Mouse (Mus musculus) R1 (cell line): Measurements from ENCODE around the gene Ppp5c.
A peak's percentile ranks its signal among the peaks of the same experiment; 100 is the strongest.
"Not testable (repeated sequence)": the region's sequence is repeated elsewhere in the genome, so short reads cannot be mapped to it uniquely, and the experiment has no call there.

Source experiments
- DNase-seq: peaks from one replicate; pipeline ENCODE4 v3.0.0-alpha.2; 2018; ENCODE audit warnings: low read depth, low spot score

Gene Ppp5c

GRCm38 (mm10) chr7:17027588-17028343, at the start of gene Ppp5c:
TSS of gene Ppp5c (minus strand) at chr7:17027924.
- peak; percentile 93 for DNase-seq

DNA sequence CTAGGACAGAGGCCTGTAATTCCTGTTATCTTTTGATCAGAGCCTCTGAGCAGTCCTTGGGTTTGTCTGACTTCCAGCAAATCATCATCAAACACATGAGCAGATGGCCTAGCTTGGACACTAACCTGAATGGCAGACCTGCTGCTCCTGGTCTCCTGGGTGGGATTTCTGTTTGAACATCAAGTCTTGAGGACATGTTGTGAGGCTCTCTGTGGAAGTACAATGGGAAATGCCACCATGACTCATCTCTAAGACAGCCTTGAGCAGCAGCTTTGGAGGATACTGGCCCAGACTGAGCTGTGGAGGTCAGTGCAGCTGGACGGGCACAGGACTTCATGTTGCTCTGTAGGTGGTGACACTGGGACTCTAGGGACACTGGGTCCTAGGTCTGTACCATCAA, 48.8 kb upstream of the Ppp5c start:
- no peak for DNase-seq

DNA sequence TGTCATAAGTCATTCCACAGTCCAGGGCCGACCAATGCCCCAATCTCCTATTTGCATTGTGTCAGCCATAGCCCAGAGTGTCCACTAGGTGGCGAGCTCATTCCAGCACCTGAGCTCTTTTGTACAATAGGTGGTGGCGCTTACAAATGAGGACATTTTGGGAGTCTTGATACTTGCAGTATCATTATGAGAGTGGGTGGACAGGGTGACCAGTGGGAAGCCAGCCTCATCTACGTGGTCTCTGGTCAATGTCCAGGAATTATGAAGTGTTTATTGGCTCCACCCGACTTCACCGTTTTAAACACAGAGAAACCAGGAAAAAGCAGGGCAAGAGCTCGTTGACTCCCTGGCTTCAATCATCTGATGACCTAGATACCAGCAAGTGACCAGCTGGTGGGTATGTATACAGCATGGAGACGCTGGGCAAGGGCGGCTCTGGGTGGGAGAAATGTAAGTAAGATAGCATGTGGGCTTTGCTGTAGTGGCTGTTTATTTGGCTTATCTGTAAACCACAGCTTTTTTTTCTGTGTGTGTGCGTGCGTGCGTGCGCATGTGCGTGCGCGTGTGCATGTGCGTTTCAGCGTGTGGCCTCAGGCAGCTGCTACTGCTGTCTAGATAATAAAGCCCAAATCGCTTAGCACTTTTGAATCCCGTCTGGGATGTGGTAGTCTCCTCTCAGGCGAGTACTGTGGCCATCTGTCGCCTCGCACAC, 46.3 kb upstream of the Ppp5c start, which contains the start of gene Psg16:
Gene Psg16, plus strand, starts transcription at position 137 of the 712 bp plus-strand sequence.
- DNase-seq = peak; percentile 85

DNA sequence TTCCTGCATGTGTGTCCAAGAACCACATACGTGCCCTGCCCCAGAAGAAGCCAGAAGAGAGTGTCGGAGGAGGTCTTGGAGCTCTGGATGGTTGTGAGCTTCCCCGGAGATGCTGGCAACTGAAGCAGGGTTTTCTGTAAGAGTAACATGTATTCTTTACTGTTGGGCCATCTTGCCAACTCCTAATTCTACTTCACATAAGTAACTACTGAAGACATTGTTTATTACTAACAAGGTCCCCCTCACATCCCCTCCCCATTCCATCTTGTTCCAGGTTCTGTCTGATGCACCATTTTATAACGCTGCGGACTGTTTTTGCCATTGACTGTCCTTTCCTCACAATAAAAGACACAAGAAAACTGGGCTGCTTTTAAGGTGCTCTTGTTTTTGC, 45.8 kb upstream of the Ppp5c start:
- no peak for DNase-seq

DNA sequence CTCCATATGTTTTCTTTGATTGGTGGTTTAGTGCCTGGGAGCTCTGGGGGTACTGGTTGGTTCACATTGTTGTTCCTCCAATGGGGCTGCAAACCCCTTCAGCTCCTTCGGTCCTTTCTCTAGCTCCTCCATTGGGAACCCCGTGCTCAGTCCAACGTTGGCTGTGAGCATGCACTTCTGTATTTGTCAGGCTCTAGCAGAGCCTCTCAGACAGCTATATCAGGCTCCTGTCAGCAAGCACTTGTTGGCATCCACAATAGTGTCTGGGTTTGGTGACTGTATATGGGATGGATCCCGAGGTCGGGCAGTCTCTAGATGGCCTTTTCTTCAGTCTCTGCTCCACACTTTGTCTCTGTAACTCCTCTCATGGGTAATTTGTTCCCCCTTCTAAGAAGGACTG, 39.9 kb upstream of the Ppp5c start:
- DNase-seq = not testable (repeated sequence)

DNA sequence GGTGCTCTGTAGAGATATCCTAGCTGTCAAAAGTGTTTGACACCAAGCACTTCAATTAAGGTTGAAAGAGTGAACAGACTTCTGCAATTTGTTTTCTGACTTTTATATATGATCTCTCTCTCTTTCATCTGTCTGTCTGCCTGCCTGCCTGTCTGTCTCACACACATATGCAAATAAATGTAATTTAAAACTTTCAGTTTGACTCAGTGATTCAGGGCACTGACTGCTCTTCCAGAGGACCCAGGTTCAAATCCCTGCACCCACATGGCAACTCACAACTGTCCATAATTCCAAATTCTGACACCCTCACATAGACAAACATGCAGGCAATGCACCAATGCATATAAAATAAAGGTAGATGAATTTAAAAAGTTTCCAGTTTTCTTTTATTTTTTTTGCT, 39.3 kb upstream of the Ppp5c start:
- no peak for DNase-seq

- peak; percentile 77 for DNase-seq
Observed at GRCm38 (mm10) chr7:17066412-17066811, 38.7 kb upstream of the Ppp5c start.

GRCm38 (mm10) chr7:17065620-17066019, 37.9 kb upstream of the Ppp5c start:
- no peak for DNase-seq

DNA sequence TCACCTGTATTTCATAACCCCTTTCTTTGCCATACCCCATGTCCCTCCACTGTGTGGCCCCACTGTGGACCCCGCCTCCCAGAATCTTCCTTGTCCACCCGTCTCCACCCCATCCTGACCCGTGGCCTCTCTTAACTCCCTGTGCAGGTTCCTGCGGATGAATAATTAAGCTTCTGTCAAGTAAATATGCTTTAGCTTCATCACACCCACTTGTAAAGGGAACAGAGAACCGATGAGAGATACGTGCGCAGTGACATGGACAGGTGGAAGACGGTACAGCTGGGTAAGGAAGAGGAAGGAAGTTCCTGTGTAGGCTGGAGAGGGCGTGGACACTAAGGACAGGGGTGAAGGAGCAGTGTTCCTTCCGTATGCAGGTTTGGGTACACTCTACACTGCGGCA, 35.1 kb upstream of the Ppp5c start:
- no peak for DNase-seq

GRCm38 (mm10) chr7:17062389-17062788, 34.7 kb upstream of the Ppp5c start, which contains the start of gene Hif3a:
TSS of gene Hif3a (minus strand) at chr7:17062427.
- peak; percentile 95 for DNase-seq

- no peak for DNase-seq
Observed at GRCm38 (mm10) chr7:17060782-17061605, 33.3 kb upstream of the Ppp5c start.

DNA sequence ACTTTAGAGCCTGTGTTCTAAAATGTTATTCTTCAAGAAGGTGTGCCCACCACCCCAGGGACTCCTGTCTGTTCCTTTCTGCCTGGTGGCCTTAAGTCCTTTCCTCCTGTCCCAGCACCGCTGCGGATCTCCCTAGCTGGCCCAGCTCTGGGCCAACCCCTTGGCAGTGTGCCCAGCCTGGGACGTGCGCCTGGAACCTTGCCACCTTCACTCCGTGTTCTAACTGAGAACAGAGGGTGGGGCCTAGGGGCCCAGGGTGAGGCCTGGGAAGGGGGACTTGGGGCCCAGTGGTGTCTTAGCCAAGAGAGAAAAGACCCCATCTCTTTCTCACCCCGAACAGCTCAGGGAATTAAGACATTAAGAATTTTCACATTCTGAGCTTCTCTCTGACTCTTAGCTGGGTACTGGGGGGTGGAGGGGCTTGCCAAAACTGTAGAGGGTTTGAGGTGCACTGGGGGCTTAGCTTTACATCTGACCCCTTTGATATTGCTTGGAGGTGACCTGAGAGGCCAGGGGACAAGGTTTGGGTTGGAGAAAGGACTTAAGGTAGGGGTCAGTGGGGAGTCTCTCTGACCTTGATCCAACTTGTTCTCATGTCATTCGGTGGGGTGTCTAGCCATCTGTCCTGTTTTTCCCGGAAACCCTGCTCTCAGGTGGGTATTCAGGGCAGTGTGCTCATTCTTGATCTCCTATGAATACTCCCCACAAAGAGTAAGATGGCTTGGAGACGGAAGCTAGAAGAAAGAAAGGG, 32.5 kb upstream of the Ppp5c start:
- no peak for DNase-seq

- DNase-seq = no peak
Observed at GRCm38 (mm10) chr7:17059463-17059844, 31.7 kb upstream of the Ppp5c start.

- no peak for DNase-seq
Observed at GRCm38 (mm10) chr7:17058816-17059462, 31.2 kb upstream of the Ppp5c start.

DNA sequence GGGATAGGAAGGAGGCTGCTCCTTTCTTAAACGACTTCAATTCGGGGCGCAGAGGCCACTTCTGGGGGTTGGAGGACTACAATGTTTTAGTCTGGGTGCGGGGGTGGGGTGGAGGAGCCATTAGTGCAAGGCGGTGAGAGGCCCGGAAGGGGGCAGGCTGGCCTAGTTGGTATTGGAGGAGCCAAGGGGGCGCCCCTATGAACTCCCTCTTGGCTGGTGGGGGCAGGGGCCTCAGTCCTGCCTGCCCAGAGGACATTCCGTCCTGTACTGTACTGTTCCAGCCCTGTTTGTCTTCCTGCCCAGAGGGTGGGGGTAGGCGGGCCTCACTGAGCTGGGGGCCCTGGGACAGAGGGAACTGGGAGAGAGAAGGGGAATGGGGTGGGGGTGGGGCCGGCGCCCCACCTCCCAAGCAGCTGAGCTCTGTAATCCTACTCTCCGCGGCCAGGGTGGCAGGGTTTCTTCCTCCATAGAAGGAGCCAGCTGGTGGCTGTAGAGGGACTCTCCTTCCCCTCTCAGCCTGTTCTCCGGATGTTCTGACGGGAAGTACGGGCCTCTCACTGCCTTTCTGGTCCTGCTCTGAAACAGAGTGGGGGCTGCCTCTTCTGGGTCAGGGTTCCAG, 30.5 kb upstream of the Ppp5c start:
- DNase-seq = peak; percentile 55

DNA sequence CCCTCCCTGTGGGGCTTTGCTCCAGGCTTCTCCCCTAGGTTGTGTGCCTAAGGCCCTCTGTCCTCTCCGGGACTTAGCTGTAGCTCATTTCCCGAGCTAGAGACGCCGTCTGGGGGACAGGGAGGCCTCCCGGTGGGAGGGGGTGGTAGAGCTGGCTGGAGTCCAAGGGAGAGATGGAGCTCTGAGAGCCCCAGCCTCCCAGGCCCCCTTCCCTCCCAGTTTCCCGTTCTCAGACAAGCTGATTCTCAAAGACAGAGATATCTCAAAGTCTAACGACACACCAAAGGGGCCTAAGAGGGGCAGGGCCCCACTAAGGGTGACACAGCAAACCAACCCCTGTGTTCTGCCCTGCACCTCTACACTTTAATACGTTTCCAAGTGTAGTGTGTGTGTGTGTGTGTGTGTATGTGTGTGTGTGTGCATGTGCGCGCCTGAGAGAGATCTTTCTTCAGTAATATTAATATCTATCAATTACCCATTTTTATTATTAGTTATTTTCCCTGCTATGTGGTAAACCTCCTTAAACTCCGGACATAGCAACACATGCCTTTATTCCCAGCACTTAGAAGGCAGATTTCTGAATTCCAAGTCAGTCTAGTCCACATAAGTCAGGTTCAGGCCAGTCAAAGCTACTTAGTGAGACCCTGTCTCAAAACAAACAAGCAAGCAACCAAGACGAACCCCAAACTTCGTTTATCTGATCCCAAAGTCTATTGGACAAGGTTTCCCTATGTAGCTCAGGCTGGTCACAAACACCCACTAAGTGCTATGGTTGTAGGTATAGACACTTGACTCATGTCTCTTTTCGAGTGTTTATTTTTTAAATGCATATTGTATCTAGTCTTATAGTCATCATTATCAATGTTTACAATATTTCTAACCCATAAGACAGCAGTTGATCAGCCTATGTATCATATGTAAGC, 29.1 kb upstream of the Ppp5c start:
- peak; percentile 70 for DNase-seq

DNA sequence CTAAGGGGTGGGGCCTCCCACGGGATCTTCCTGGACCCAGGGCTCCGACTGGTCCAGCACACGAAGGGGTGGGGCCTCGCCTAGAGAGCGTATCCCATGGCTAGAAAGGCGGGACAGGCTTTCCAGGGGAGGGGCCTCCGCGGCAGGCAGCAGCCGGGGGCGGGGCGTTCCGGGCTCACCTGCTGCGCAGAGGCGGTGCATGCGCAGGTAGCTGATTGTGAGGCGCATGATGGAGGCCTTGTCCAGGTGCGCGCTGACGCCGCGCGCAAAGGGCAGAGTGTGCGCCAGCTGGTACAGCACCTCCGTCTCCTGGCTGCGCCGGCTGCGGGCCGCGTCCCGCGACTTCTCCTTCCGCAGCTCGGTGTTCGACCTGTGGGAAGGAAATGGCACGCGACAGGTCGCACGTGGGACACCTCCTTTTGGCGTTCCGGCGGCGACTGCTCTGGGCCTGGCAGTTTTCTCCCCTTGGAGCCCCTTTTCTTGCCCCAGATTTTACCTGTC, 28.4 kb upstream of the Ppp5c start:
- peak; percentile 98 for DNase-seq

DNA sequence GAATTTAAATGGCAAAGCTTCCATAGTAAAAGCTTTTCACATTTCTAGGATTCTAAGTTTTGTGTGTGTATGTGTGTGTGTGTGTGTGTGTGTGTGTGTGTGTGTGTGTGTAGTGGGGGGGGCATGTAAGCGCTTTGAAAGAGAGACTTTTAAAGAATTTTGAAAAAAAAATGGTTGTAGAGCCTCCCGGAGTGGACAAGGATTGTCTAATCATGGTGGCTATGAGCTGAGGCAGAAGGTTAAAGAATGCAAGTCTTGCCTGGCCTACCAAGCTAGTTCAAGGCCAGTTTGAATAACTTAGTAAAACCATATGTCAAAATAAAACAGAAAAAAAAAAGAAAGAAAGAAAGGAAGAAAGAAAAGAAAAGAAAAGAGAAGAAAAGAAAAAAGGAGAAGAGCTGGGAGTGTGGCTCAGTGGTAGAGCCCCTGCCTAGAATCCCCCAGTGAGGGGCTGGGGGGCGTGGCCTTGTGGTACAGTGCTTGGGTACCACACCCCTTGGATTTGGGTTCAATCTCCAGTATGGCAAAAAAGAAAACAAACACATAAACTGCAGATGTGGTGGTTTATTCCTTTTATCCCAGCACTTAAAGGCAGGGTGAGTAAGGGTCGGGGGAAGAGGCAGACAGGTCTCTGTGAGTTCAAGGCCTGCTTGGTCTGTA, 27.7 kb upstream of the Ppp5c start:
- DNase-seq = no peak
